Mouse (Mus musculus): ENCODE measurements around the gene Inpp5a.

DNA sequence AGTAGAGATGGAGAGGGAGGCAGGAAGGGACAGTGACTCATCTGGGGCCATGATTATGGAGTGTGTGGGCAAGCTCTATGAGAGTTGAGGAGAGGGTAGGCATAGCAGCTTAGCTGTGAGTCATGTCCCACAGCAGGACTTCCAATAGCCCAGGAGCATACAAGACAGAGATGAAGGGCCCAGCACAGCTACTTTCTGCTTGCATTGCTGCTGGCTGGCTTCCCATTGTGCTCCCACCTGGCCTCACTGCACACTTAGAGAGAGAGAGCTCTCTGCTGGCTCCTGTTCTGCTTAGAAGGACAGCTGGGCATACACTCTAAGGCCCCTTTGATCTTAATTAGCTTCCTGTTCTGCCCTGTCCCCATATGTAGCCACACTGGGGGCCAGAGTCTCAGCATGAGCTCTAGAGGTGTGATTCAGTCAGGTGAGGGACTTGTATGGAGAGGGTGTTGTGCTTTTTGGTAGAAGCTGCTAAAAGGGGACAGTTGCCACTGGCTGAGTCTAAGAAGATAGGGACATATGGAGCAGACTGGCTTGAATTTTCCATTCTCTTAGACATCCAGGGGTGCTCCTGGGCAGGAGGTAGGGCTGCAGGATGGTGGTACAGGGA lies 26.8 kb downstream of the Inpp5a start:
- TF ChIP-seq MAFK (IDR thresholded peaks at IDR 0.05; ENCODE audit: insufficient read depth, low read depth, low read length) = no peak
- TF ChIP-seq CHD2 (IDR thresholded peaks at IDR 0.05; ENCODE audit: low read depth, low read length) = no peak
- TF ChIP-seq ZC3H11A (IDR thresholded peaks at IDR 0.05; ENCODE audit: borderline replicate concordance, low read depth, low read length) = no peak

All from ES-E14 (cell line).